Comparison of ENCODE assay signal across 17 mouse cellular contexts in genomic region chr3:29539902-29540301, GRCm38 (mm10).
A peak's percentile ranks its signal among the peaks of the same experiment; 100 is the strongest.
DNase-seq lines count a peak whose midpoint lies in the region; ATAC-seq lines count a peak whose summit lies in the region.
"Had no signal": no experiment of that assay in that cellular context is flagged by ENCODE, and none has a peak within 500 bp of the region (broad histone marks: within the 10 kb centered on the region; RNA-seq: fewer than 3 reads in every experiment).

No protein-coding gene starts in this region.

- no peaks in the 10 kb centered on the region for H3K9me3 ChIP-seq in lung, embryonic 16.5 days (ENCODE audit: control insufficient read depth, low read length)
- H3K9me3 ChIP-seq: embryonic facial prominence, embryonic 12.5 days; forebrain, embryonic 12.5 days; heart, embryonic 13.5 days; hindbrain, embryonic 12.5 days had no signal

- ATAC-seq in frontal cortex, adult (ENCODE audit: low TSS enrichment), result peak; percentile 84
- ATAC-seq in lung, embryonic 16.5 days (ENCODE audit: low read depth), result no peak
- ATAC-seq: forebrain, postnatal 0 days had no signal

- H3K4me3 ChIP-seq in lung, embryonic 16.5 days (ENCODE audit: low read length), result no peak overlapping the region
- H3K4me3 ChIP-seq: embryonic facial prominence, embryonic 12.5 days; forebrain, embryonic 12.5 days; heart, embryonic 13.5 days; hindbrain, embryonic 12.5 days had no signal

- DNase-seq in frontal cortex, postnatal 25 days (ENCODE audit: low spot score in 2 of 2), result no peak
- DNase-seq in layer of hippocampus, adult 18-20 months (ENCODE audit: low spot score in 2 of 2), result peak; percentile 6 to 48
- DNase-seq in layer of hippocampus, postnatal 10 days (ENCODE audit: low spot score in 2 of 2), result no peak
- DNase-seq in lung, postnatal 25 days (ENCODE audit: low spot score), result no peak
- DNase-seq in telencephalon, adult 2 months (ENCODE audit: low read depth, low spot score), result peak; percentile 27
- DNase-seq: cerebellum, adult 11-12 months; cerebellum, adult 9-10 months; cerebellum, postnatal 25 days; forebrain, postnatal 0 days; gastrocnemius, postnatal 36 days; heart, postnatal 4 days had no signal

- no peaks in the 10 kb centered on the region for H3K36me3 ChIP-seq in lung, embryonic 16.5 days (ENCODE audit: control insufficient read depth, insufficient read depth, low read length)
- H3K36me3 ChIP-seq: embryonic facial prominence, embryonic 12.5 days; forebrain, embryonic 12.5 days; heart, embryonic 13.5 days; hindbrain, embryonic 12.5 days had no signal

- H3K4me1 ChIP-seq in lung, embryonic 16.5 days (replicated peaks; ENCODE audit: control insufficient read depth, insufficient read depth, low read length), result no peaks in the 10 kb centered on the region
- H3K4me1 ChIP-seq: embryonic facial prominence, embryonic 12.5 days; heart, embryonic 13.5 days; hindbrain, embryonic 12.5 days had no signal

- H3K27ac ChIP-seq in lung, embryonic 16.5 days (ENCODE audit: low read length), result peak overlapping the region; percentile 50
- H3K27ac ChIP-seq: embryonic facial prominence, embryonic 12.5 days; forebrain, embryonic 12.5 days; heart, embryonic 13.5 days; hindbrain, embryonic 12.5 days had no signal

- 24% methylated on average over 1 of the region's 1 CpGs for WGBS in lung, embryonic 16.5 days

- no peak overlapping the region for H3K4me2 ChIP-seq in lung, embryonic 16.5 days (ENCODE audit: low read depth, low read length)
- H3K4me2 ChIP-seq: embryonic facial prominence, embryonic 12.5 days; forebrain, embryonic 12.5 days; heart, embryonic 13.5 days; hindbrain, embryonic 12.5 days had no signal

- H3K27me3 ChIP-seq in lung, embryonic 16.5 days (ENCODE audit: control insufficient read depth, insufficient read depth, low read depth, low read length), result no peaks in the 10 kb centered on the region
- H3K27me3 ChIP-seq: embryonic facial prominence, embryonic 12.5 days; forebrain, embryonic 12.5 days; heart, embryonic 13.5 days; hindbrain, embryonic 12.5 days had no signal

- no peak overlapping the region for H3K9ac ChIP-seq in lung, embryonic 16.5 days (ENCODE audit: low read length)
- H3K9ac ChIP-seq: embryonic facial prominence, embryonic 12.5 days; forebrain, embryonic 12.5 days; forebrain, postnatal 0 days; heart, embryonic 13.5 days; hindbrain, embryonic 12.5 days had no signal

Comparison
In these comparisons a context has a peak if more than half of its experiments do, and no peak if none do; other contexts are left out.
1. DNase-seq: peak in layer of hippocampus, adult 18-20 months (2 of 2) and telencephalon, adult 2 months (single experiment); none in frontal cortex, postnatal 25 days (0 of 2), layer of hippocampus, postnatal 10 days (0 of 2) and lung, postnatal 25 days (single experiment).